Mouse (Mus musculus) intestine, postnatal 0 days (tissue): ENCODE results near the gene Zpr1. TPM values are rescaled to one million over a fixed set of nuclear protein-coding genes. Genes with fewer than 3 reads are reported as not detected.

ENCODE experiments used
- ATAC-seq: fragments of 200-750 bp; cut with Nextera tagmentation; 2 replicates; pipeline ENCODE4 v1.8.0; 2017; ENCODE audit warnings: mild to moderate bottlenecking, moderate TSS enrichment, moderate library complexity
- H3K27ac ChIP-seq: fragments of 300-500 bp; sonication (generic); 2 replicates; pipeline ENCODE4 v1.5.1; 2014; ENCODE audit warnings: mild to moderate bottlenecking, low read depth, low read length, moderate library complexity
- H3K27me3 ChIP-seq: fragments of 300-500 bp; sonication (generic); replicated peaks from 2 replicates; pipeline ENCODE4 v1.6.1; 2014; ENCODE audit warnings: low read length, mixed read lengths; ENCODE audit not compliant: control insufficient read depth, insufficient read depth
- H3K36me3 ChIP-seq: fragments of 300-500 bp; sonication (generic); 2 replicates; pipeline ENCODE4 v1.6.1; 2014; ENCODE audit warnings: mild to moderate bottlenecking, moderate library complexity; ENCODE audit not compliant: control insufficient read depth, insufficient read depth
- H3K4me1 ChIP-seq: fragments of 300-500 bp; sonication (generic); replicated peaks from 2 replicates; pipeline ENCODE4 v1.6.1; 2014; ENCODE audit warnings: antibody characterized with exemption, low read length, mixed read lengths; ENCODE audit not compliant: control insufficient read depth, insufficient read depth
- H3K4me2 ChIP-seq: fragments of 300-500 bp; sonication (generic); replicated peaks from 2 replicates; pipeline ENCODE4 v1.6.1; 2014; ENCODE audit warnings: low read depth, mild to moderate bottlenecking, moderate library complexity
- H3K4me3 ChIP-seq: fragments of 300-500 bp; sonication (generic); 2 replicates; pipeline ENCODE4 v1.5.1; 2014; ENCODE audit warnings: low read depth, low read length
- H3K9ac ChIP-seq: fragments of 300-500 bp; sonication (generic); 2 replicates; pipeline ENCODE4 v1.6.1; 2014; ENCODE audit warnings: mild to moderate bottlenecking, low read depth, low read length
- H3K9me3 ChIP-seq: fragments of 300-500 bp; sonication (generic); 2 replicates; pipeline ENCODE4 v1.6.1; 2016; ENCODE audit warnings: mixed run types; ENCODE audit not compliant: control insufficient read depth
- CTCF ChIP-seq: sonication (generic); IDR thresholded peaks from 2 replicates; pipeline ENCODE4 v1.5.1; 2016; ENCODE audit warnings: low read depth, mild to moderate bottlenecking, control low read depth, antibody characterized with exemption, moderate library complexity
- WGBS: fragments of 180-500 bp; shearing (Covaris S2); extraction: QIAGEN DNeasy Blood & Tissue Kit; methylation state at CpG from one replicate; pipeline ENCODE4 v1.1.7; 2014; 5-methylcytosine and 5-hydroxymethylcytosine counted together
- polyA plus RNA-seq: library from polyadenylated mRNA; unstranded; fragments of >200 nt; fragmentation: Nextera tagmentation; extraction: Ambion mirVana; gene quantifications from 2 replicates; pipeline ENCODE4 v1.2.1, GENCODE M21; 2015

Zpr1 gene
- polyA plus RNA-seq, 1 experiment from 2014 or later: 21.6 TPM

GRCm38 (mm10) chr9:46309121-46309520 lies 36.3 kb downstream of the Zpr1 start:
- ATAC-seq: no peak
- H3K9ac ChIP-seq: no peak overlapping the region
- no peak overlapping the region for H3K4me3 ChIP-seq
- H3K4me1 ChIP-seq: no peaks in the 10 kb centered on the region
- peak; percentile 74 for TF ChIP-seq CTCF
- 16% methylated on average over 7 of the region's 7 CpGs for WGBS
- no peaks in the 10 kb centered on the region for H3K9me3 ChIP-seq
- no peaks in the 10 kb centered on the region for H3K27me3 ChIP-seq
- no peaks in the 10 kb centered on the region for H3K36me3 ChIP-seq
- H3K4me2 ChIP-seq: no peak overlapping the region
- H3K27ac ChIP-seq: no peak overlapping the region

GRCm38 (mm10) chr9:46314507-46314906 lies 41.6 kb downstream of the Zpr1 start:
- Histone ChIP-seq H3K4me2 (no peak overlapping the region), H3K27me3 (no peaks in the 10 kb centered on the region), H3K9me3 (no peaks in the 10 kb centered on the region), H3K9ac (no peak overlapping the region), H3K36me3 (no peaks in the 10 kb centered on the region), H3K27ac (no peak overlapping the region), H3K4me3 (no peak overlapping the region), H3K4me1 (no peaks in the 10 kb centered on the region)
- whole genome bisulfite sequencing: 5% methylated on average over 4 of the region's 4 CpGs
- TF ChIP-seq CTCF: peak; percentile 99
- peak; percentile 59; the same call in 1 of the 2 replicates for ATAC-seq

- Histone ChIP-seq H3K36me3 (no peaks in the 10 kb centered on the region), H3K9me3 (0 out of 2 replicates have a peak, but pooled peaks cover 3% of the 10 kb centered on the region), H3K27me3 (no peaks in the 10 kb centered on the region), H3K4me1 (no peaks in the 10 kb centered on the region), H3K9ac (no peak overlapping the region), H3K4me3 (no peak overlapping the region), H3K4me2 (no peak overlapping the region), H3K27ac (no peak overlapping the region)
- no peak for ATAC-seq
- no peak for TF ChIP-seq CTCF
- 49% methylated on average over 2 of the region's 2 CpGs for WGBS
These were observed 42.1 kb downstream of the Zpr1 start for GRCm38 (mm10) chr9:46314921-46315320.

- no peaks in the 10 kb centered on the region for H3K36me3 ChIP-seq
- TF ChIP-seq CTCF: no peak
- WGBS: 68% methylated on average over 11 of the region's 11 CpGs
- H3K27ac ChIP-seq: no peak overlapping the region
- ATAC-seq: no peak
- H3K27me3 ChIP-seq: no peaks in the 10 kb centered on the region
- H3K4me2 ChIP-seq: no peak overlapping the region
- no peaks in the 10 kb centered on the region for H3K4me1 ChIP-seq
- H3K4me3 ChIP-seq: no peak overlapping the region
- 0 out of 2 replicates have a peak, but pooled peaks cover 4% of the 10 kb centered on the region for H3K9me3 ChIP-seq
- no peak overlapping the region for H3K9ac ChIP-seq
These were observed 43.0 kb downstream of the Zpr1 start for GRCm38 (mm10) chr9:46315807-46316365.

GRCm38 (mm10) chr9:46316388-46316787 lies 43.5 kb downstream of the Zpr1 start:
- Histone ChIP-seq H3K9ac (no peak overlapping the region), H3K27me3 (no peaks in the 10 kb centered on the region), H3K4me1 (no peaks in the 10 kb centered on the region), H3K36me3 (no peaks in the 10 kb centered on the region), H3K9me3 (0 out of 2 replicates have a peak, but pooled peaks cover 4% of the 10 kb centered on the region), H3K4me3 (no peak overlapping the region), H3K27ac (no peak overlapping the region), H3K4me2 (no peak overlapping the region)
- ATAC-seq: no peak
- 47% methylated on average over 5 of the region's 5 CpGs for WGBS
- no peak for TF ChIP-seq CTCF

GRCm38 (mm10) chr9:46316909-46317308 lies 44.0 kb downstream of the Zpr1 start:
- no peak overlapping the region for H3K27ac ChIP-seq
- H3K4me3 ChIP-seq: no peak overlapping the region
- no peak overlapping the region for H3K9ac ChIP-seq
- no peak overlapping the region for H3K4me2 ChIP-seq
- no peaks in the 10 kb centered on the region for H3K27me3 ChIP-seq
- ATAC-seq: no peak
- H3K4me1 ChIP-seq: no peaks in the 10 kb centered on the region
- no peak for TF ChIP-seq CTCF
- H3K9me3 ChIP-seq: 0 out of 2 replicates have a peak, but pooled peaks cover 4% of the 10 kb centered on the region
- 79% methylated on average over 8 of the region's 8 CpGs for WGBS
- H3K36me3 ChIP-seq: no peaks in the 10 kb centered on the region
